Mouse (Mus musculus): ENCODE data around the gene Napb. TPM values are rescaled to one million over a fixed set of nuclear protein-coding genes. Genes with fewer than 3 reads are reported as not detected.

The Napb gene
- total and polyA plus RNA-seq, 3 experiments, result not detected

DNA sequence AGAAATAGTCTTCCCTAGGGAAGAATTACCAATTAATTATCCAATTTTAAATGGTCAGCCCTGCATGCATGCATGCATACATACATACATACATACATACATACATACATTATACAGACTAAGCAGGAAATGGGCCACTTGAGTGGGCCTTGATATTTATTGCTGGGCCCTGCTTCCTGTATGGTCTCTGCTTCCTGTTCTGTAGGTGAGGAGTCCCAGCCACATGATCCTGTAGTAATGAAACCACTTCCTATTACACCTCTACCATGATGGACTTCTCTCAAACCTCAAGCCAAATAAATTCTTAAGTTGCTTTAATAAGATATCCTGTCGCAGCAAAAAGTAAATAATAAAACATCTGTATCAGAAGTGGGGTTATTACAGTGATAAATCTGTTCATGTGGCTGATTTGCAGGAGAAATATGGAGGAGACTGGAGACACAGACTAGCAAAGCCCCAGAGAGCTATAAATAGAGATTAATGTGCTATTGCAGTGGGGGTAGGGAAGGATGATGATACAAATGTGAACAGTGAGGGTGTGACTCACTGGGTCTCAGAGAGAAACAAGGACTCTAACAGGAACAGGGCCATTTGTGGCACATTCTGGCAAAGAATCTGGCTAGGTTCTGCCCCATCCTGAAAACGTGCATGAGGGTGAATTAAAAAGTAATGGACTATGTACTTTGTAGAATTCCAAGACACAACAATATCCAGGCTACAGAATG is 12.8 kb downstream of the Napb start:
- Histone ChIP-seq H3K27ac (ENCODE audit: control insufficient read depth, low read depth, low read length) (no peak overlapping the region), H3K79me2 (ENCODE audit: control insufficient read depth, insufficient read depth, low read length, poor library complexity) (no peaks in the 10 kb centered on the region), H3K9ac (ENCODE audit: control insufficient read depth, low read depth, low read length, poor library complexity, severe bottlenecking) (no peak overlapping the region), H3K4me1 (ENCODE audit: control insufficient read depth in 1 of 2, insufficient read depth in 2 of 2, low read length in 2 of 2) (no peaks in the 10 kb centered on the region), H3K36me3 (ENCODE audit: control insufficient read depth in 1 of 2, insufficient read depth in 2 of 2, low read length in 2 of 2) (no peaks in the 10 kb centered on the region), H3K4me3 (ENCODE audit: control insufficient read depth in 1 of 2, insufficient read depth in 1 of 2, low read depth in 2 of 2, low read length in 2 of 2) (no peak overlapping the region), H3K27me3 (ENCODE audit: control insufficient read depth in 1 of 2, insufficient read depth in 2 of 2, low read length in 2 of 2) (no peaks in the 10 kb centered on the region), H3K9me3 (replicated peaks; ENCODE audit: insufficient read depth, low read length) (no peaks in the 10 kb centered on the region)
- no peak for DNase-seq (ENCODE audit: low read depth, low spot score)
- no peak for TF ChIP-seq RAD21 (IDR thresholded peaks at IDR 0.05; ENCODE audit: low read depth, low read length)
- no peak for TF ChIP-seq ZKSCAN1 (IDR thresholded peaks at IDR 0.05; ENCODE audit: low read depth, low read length)
- TF ChIP-seq ZNF384 (IDR thresholded peaks at IDR 0.05; ENCODE audit: low read depth, low read length), result no peak
- TF ChIP-seq E2F4 (IDR thresholded peaks at IDR 0.05; ENCODE audit: borderline replicate concordance, low read depth, low read length), result no peak
- TF ChIP-seq CHD2 (IDR thresholded peaks at IDR 0.05; ENCODE audit: low read length), result no peak
- no peak for TF ChIP-seq MYC (IDR thresholded peaks at IDR 0.05; ENCODE audit: low read depth, low read length)
- no peak for TF ChIP-seq USF1 (IDR thresholded peaks at IDR 0.05; ENCODE audit: low read depth, low read length)
- no peak for TF ChIP-seq ZC3H11A (IDR thresholded peaks at IDR 0.05; ENCODE audit: low read depth, low read length)

- Histone ChIP-seq H3K79me2 (ENCODE audit: control insufficient read depth, insufficient read depth, low read length, poor library complexity) (no peaks in the 10 kb centered on the region), H3K4me1 (ENCODE audit: control insufficient read depth in 1 of 2, insufficient read depth in 2 of 2, low read length in 2 of 2) (no peaks in the 10 kb centered on the region), H3K4me3 (ENCODE audit: control insufficient read depth in 1 of 2, insufficient read depth in 1 of 2, low read depth in 2 of 2, low read length in 2 of 2) (no peak overlapping the region), H3K27me3 (ENCODE audit: control insufficient read depth in 1 of 2, insufficient read depth in 2 of 2, low read length in 2 of 2) (no peaks in the 10 kb centered on the region), H3K9ac (ENCODE audit: control insufficient read depth, low read depth, low read length, poor library complexity, severe bottlenecking) (no peak overlapping the region), H3K36me3 (ENCODE audit: control insufficient read depth in 1 of 2, insufficient read depth in 2 of 2, low read length in 2 of 2) (no peaks in the 10 kb centered on the region), H3K27ac (ENCODE audit: control insufficient read depth, low read depth, low read length) (no peak overlapping the region), H3K9me3 (replicated peaks; ENCODE audit: insufficient read depth, low read length) (no peaks in the 10 kb centered on the region)
- TF ChIP-seq NRF1 (IDR thresholded peaks at IDR 0.05; ENCODE audit: insufficient read depth, low read depth, low read length, poor library complexity, severe bottlenecking) (no peak), MAFK (IDR thresholded peaks at IDR 0.05; ENCODE audit: borderline replicate concordance, low read depth, low read length) (no peak), MYC (IDR thresholded peaks at IDR 0.05; ENCODE audit: low read depth, low read length) (no peak)
- DNase-seq (ENCODE audit: low read depth, low spot score), result no peak
Measured at GRCm38 (mm10) chr2:148717072-148717471, 15.2 kb downstream of the Napb start.

DNA sequence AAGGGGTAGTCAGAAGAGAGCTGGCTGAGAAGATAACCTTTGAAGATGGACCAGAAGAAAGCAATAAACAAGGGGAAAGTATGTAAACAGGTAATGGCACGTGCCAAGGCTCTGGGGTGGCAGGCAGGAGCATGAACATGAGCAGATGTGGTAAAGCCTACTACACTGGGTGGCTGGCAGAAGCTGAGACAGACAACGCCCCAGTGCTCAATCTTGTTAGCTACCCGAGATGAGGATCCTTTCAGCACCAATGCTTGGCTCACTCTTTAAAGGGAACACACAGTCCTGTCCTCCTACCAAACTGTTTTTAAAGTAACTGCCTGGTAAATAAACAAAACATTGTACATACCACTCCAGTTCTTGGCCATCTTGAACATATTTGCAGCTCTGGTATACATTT is 19.9 kb downstream of the Napb start:
- DNase-seq (ENCODE audit: low read depth, low spot score), result no peak
- Histone ChIP-seq H3K79me2 (ENCODE audit: control insufficient read depth, insufficient read depth, low read length, poor library complexity) (no peaks in the 10 kb centered on the region), H3K36me3 (ENCODE audit: control insufficient read depth in 1 of 2, insufficient read depth in 2 of 2, low read length in 2 of 2) (no peaks in the 10 kb centered on the region), H3K4me1 (ENCODE audit: control insufficient read depth in 1 of 2, insufficient read depth in 2 of 2, low read length in 2 of 2) (no peaks in the 10 kb centered on the region), H3K9ac (ENCODE audit: control insufficient read depth, low read depth, low read length, poor library complexity, severe bottlenecking) (no peak overlapping the region), H3K27ac (ENCODE audit: control insufficient read depth, low read depth, low read length) (no peak overlapping the region), H3K4me3 (ENCODE audit: control insufficient read depth in 1 of 2, insufficient read depth in 1 of 2, low read depth in 2 of 2, low read length in 2 of 2) (no peak overlapping the region), H3K27me3 (ENCODE audit: control insufficient read depth in 1 of 2, insufficient read depth in 2 of 2, low read length in 2 of 2) (no peaks in the 10 kb centered on the region), H3K9me3 (replicated peaks; ENCODE audit: insufficient read depth, low read length) (no peaks in the 10 kb centered on the region)
- TF ChIP-seq JUND (IDR thresholded peaks at IDR 0.05; ENCODE audit: low read depth, low read length) (no peak), KAT2A (conservative IDR thresholded peaks at IDR 0.05; ENCODE audit: low read depth, low read length) (no peak), USF2 (IDR thresholded peaks at IDR 0.05; ENCODE audit: borderline replicate concordance in 1 of 2, insufficient read depth in 1 of 2, low read depth in 1 of 2, low read length in 2 of 2) (no peak)
